Mouse (Mus musculus): Measurements from ENCODE around the gene Socs4. TPM values are rescaled to one million over a fixed set of nuclear protein-coding genes. Genes with fewer than 3 reads are reported as not detected.
A peak's percentile ranks its signal among the peaks of the same experiment; 100 is the strongest.
"Not testable (repeated sequence)": the region's sequence is repeated elsewhere in the genome, so short reads cannot be mapped to it uniquely, and the experiment has no call there.

The Socs4 gene
- polyA plus RNA-seq, 1 experiment from 2014 or later = 1.8 TPM

GRCm38 (mm10) chr14:47309061-47309460, 32.3 kb downstream of the Socs4 start:
- Histone ChIP-seq H3K36me3 (ENCODE audit: control insufficient read depth, insufficient read depth) (peaks cover 36% of the 10 kb centered on the region), H3K4me1 (ENCODE audit: control insufficient read depth, low read depth, low read length) (peaks cover 20% of the 10 kb centered on the region), H3K27ac (ENCODE audit: low read length) (no peak overlapping the region), H3K27me3 (ENCODE audit: control insufficient read depth, insufficient read depth, low read depth, low read length) (no peaks in the 10 kb centered on the region), H3K9me3 (replicated peaks; ENCODE audit: control insufficient read depth, low read length) (no peaks in the 10 kb centered on the region), H3K4me3 (ENCODE audit: low read depth, low read length) (no peak overlapping the region), H3K9ac (ENCODE audit: low read depth, low read length) (no peak overlapping the region), H3K4me2 (ENCODE audit: low read depth, low read length) (no peak overlapping the region)
- ATAC-seq (ENCODE audit: low read depth) = no peak
- 85% methylated on average over 1 of the region's 1 CpGs for WGBS (ENCODE audit: insufficient replicate concordance)

- Histone ChIP-seq H3K9ac (ENCODE audit: low read depth, low read length) (no peak overlapping the region), H3K27ac (ENCODE audit: low read length) (no peak overlapping the region), H3K4me1 (ENCODE audit: control insufficient read depth, low read depth, low read length) (peaks cover 9% of the 10 kb centered on the region), H3K4me2 (ENCODE audit: low read depth, low read length) (no peak overlapping the region), H3K4me3 (ENCODE audit: low read depth, low read length) (no peak overlapping the region), H3K36me3 (ENCODE audit: control insufficient read depth, insufficient read depth) (peaks cover 39% of the 10 kb centered on the region), H3K9me3 (replicated peaks; ENCODE audit: control insufficient read depth, low read length) (no peaks in the 10 kb centered on the region), H3K27me3 (ENCODE audit: control insufficient read depth, insufficient read depth, low read depth, low read length) (no peaks in the 10 kb centered on the region)
- 92% methylated on average over 18 of the region's 18 CpGs for WGBS (ENCODE audit: insufficient replicate concordance)
- no peak for ATAC-seq (ENCODE audit: low read depth)
These were observed 33.8 kb downstream of the Socs4 start for GRCm38 (mm10) chr14:47310342-47311181.

- H3K4me3 ChIP-seq (ENCODE audit: low read depth, low read length) = no peak overlapping the region
- H3K4me2 ChIP-seq (ENCODE audit: low read depth, low read length) = no peak overlapping the region
- WGBS (ENCODE audit: insufficient replicate concordance) = 74% methylated on average over 5 of the region's 5 CpGs
- H3K9me3 ChIP-seq (replicated peaks; ENCODE audit: control insufficient read depth, low read length) = no peaks in the 10 kb centered on the region
- H3K27me3 ChIP-seq (ENCODE audit: control insufficient read depth, insufficient read depth, low read depth, low read length) = no peaks in the 10 kb centered on the region
- H3K36me3 ChIP-seq (ENCODE audit: control insufficient read depth, insufficient read depth) = peaks cover 22% of the 10 kb centered on the region
- ATAC-seq (ENCODE audit: low read depth) = no peak
- no peak overlapping the region for H3K9ac ChIP-seq (ENCODE audit: low read depth, low read length)
- peaks cover 18% of the 10 kb centered on the region for H3K4me1 ChIP-seq (ENCODE audit: control insufficient read depth, low read depth, low read length)
- no peak overlapping the region for H3K27ac ChIP-seq (ENCODE audit: low read length)
These were observed 42.6 kb downstream of the Socs4 start for GRCm38 (mm10) chr14:47319362-47319761.

GRCm38 (mm10) chr14:47321581-47321980, 44.9 kb downstream of the Socs4 start:
- not testable (repeated sequence) for H3K27me3 ChIP-seq (ENCODE audit: control insufficient read depth, insufficient read depth, low read depth, low read length); H3K9me3 ChIP-seq (replicated peaks; ENCODE audit: control insufficient read depth, low read length); H3K9ac ChIP-seq (ENCODE audit: low read depth, low read length); H3K27ac ChIP-seq (ENCODE audit: low read length)
- peak; percentile 99 for ATAC-seq (ENCODE audit: low read depth)
- peaks cover 16% of the 10 kb centered on the region for H3K36me3 ChIP-seq (ENCODE audit: control insufficient read depth, insufficient read depth)
- H3K4me2 ChIP-seq (ENCODE audit: low read depth, low read length) = peak overlapping the region; percentile 49
- H3K4me1 ChIP-seq (ENCODE audit: control insufficient read depth, low read depth, low read length) = peaks cover 18% of the 10 kb centered on the region
- peak overlapping the region; percentile 17; the same call in 1 of the 2 replicates for H3K4me3 ChIP-seq (ENCODE audit: low read depth, low read length)
- 15% methylated on average over 6 of the region's 8 CpGs for WGBS (ENCODE audit: insufficient replicate concordance)

GRCm38 (mm10) chr14:47325965-47326761, 49.4 kb downstream of the Socs4 start:
- no peak for ATAC-seq (ENCODE audit: low read depth)
- 83% methylated on average over 9 of the region's 9 CpGs for WGBS (ENCODE audit: insufficient replicate concordance)
- Histone ChIP-seq H3K27ac (ENCODE audit: low read length) (no peak overlapping the region), H3K27me3 (ENCODE audit: control insufficient read depth, insufficient read depth, low read depth, low read length) (no peaks in the 10 kb centered on the region), H3K4me3 (ENCODE audit: low read depth, low read length) (no peak overlapping the region), H3K4me1 (ENCODE audit: control insufficient read depth, low read depth, low read length) (peaks cover 7% of the 10 kb centered on the region), H3K4me2 (ENCODE audit: low read depth, low read length) (no peak overlapping the region), H3K36me3 (ENCODE audit: control insufficient read depth, insufficient read depth) (peaks cover 5% of the 10 kb centered on the region), H3K9ac (ENCODE audit: low read depth, low read length) (no peak overlapping the region), H3K9me3 (replicated peaks; ENCODE audit: control insufficient read depth, low read length) (no peaks in the 10 kb centered on the region)

GRCm38 (mm10) chr14:47327347-47327746, 50.6 kb downstream of the Socs4 start:
- Histone ChIP-seq H3K4me2 (ENCODE audit: low read depth, low read length) (no peak overlapping the region), H3K9ac (ENCODE audit: low read depth, low read length) (no peak overlapping the region), H3K4me3 (ENCODE audit: low read depth, low read length) (no peak overlapping the region), H3K9me3 (replicated peaks; ENCODE audit: control insufficient read depth, low read length) (no peaks in the 10 kb centered on the region), H3K4me1 (ENCODE audit: control insufficient read depth, low read depth, low read length) (peaks cover 4% of the 10 kb centered on the region), H3K36me3 (ENCODE audit: control insufficient read depth, insufficient read depth) (peaks cover 5% of the 10 kb centered on the region), H3K27me3 (ENCODE audit: control insufficient read depth, insufficient read depth, low read depth, low read length) (no peaks in the 10 kb centered on the region), H3K27ac (ENCODE audit: low read length) (no peak overlapping the region)
- no peak for ATAC-seq (ENCODE audit: low read depth)
- 76% methylated on average over 5 of the region's 5 CpGs for WGBS (ENCODE audit: insufficient replicate concordance)

GRCm38 (mm10) chr14:47331920-47332319, 55.2 kb downstream of the Socs4 start:
- WGBS (ENCODE audit: insufficient replicate concordance) = 61% methylated on average over 5 of the region's 5 CpGs
- Histone ChIP-seq H3K4me3 (ENCODE audit: low read depth, low read length) (no peak overlapping the region), H3K36me3 (ENCODE audit: control insufficient read depth, insufficient read depth) (no peaks in the 10 kb centered on the region), H3K27ac (ENCODE audit: low read length) (no peak overlapping the region), H3K4me1 (ENCODE audit: control insufficient read depth, low read depth, low read length) (no peaks in the 10 kb centered on the region; the same call in 1 of the 2 replicates), H3K9me3 (replicated peaks; ENCODE audit: control insufficient read depth, low read length) (no peaks in the 10 kb centered on the region), H3K27me3 (ENCODE audit: control insufficient read depth, insufficient read depth, low read depth, low read length) (no peaks in the 10 kb centered on the region), H3K4me2 (ENCODE audit: low read depth, low read length) (no peak overlapping the region), H3K9ac (ENCODE audit: low read depth, low read length) (no peak overlapping the region)
- no peak for ATAC-seq (ENCODE audit: low read depth)

GRCm38 (mm10) chr14:47334819-47335218, 58.1 kb downstream of the Socs4 start:
- Histone ChIP-seq H3K9ac (ENCODE audit: low read depth, low read length) (no peak overlapping the region), H3K4me1 (ENCODE audit: control insufficient read depth, low read depth, low read length) (no peaks in the 10 kb centered on the region), H3K4me3 (ENCODE audit: low read depth, low read length) (no peak overlapping the region), H3K9me3 (replicated peaks; ENCODE audit: control insufficient read depth, low read length) (no peaks in the 10 kb centered on the region), H3K27me3 (ENCODE audit: control insufficient read depth, insufficient read depth, low read depth, low read length) (no peaks in the 10 kb centered on the region), H3K27ac (ENCODE audit: low read length) (no peak overlapping the region), H3K4me2 (ENCODE audit: low read depth, low read length) (no peak overlapping the region), H3K36me3 (ENCODE audit: control insufficient read depth, insufficient read depth) (no peaks in the 10 kb centered on the region)
- WGBS (ENCODE audit: insufficient replicate concordance) = 71% methylated on average over 4 of the region's 4 CpGs
- ATAC-seq (ENCODE audit: low read depth) = no peak

- ATAC-seq (ENCODE audit: low read depth) = no peak
- Histone ChIP-seq H3K4me3 (ENCODE audit: low read depth, low read length) (no peak overlapping the region), H3K4me2 (ENCODE audit: low read depth, low read length) (no peak overlapping the region), H3K36me3 (ENCODE audit: control insufficient read depth, insufficient read depth) (no peaks in the 10 kb centered on the region), H3K9me3 (replicated peaks; ENCODE audit: control insufficient read depth, low read length) (no peaks in the 10 kb centered on the region), H3K9ac (ENCODE audit: low read depth, low read length) (no peak overlapping the region), H3K27ac (ENCODE audit: low read length) (no peak overlapping the region), H3K27me3 (ENCODE audit: control insufficient read depth, insufficient read depth, low read depth, low read length) (no peaks in the 10 kb centered on the region), H3K4me1 (ENCODE audit: control insufficient read depth, low read depth, low read length) (no peaks in the 10 kb centered on the region)
- 77% methylated on average over 3 of the region's 3 CpGs for WGBS (ENCODE audit: insufficient replicate concordance)
These were observed 58.6 kb downstream of the Socs4 start for GRCm38 (mm10) chr14:47335300-47335699.

Measured in liver, embryonic 16.5 days (tissue).